Mouse (Mus musculus) MEL (cell line): ENCODE data around the gene Tmem50a. TPM values are rescaled to one million over a fixed set of nuclear protein-coding genes. Genes with fewer than 3 reads are reported as not detected.

Experiments
- DNase-seq: peaks from one replicate; pipeline ENCODE4 v3.0.0; 2011; ENCODE audit warnings: low read depth, low spot score
- H3K27ac ChIP-seq: 2 replicates; pipeline ENCODE4 v1.5.1; 2012; ENCODE audit warnings: low read depth, mild to moderate bottlenecking, control low read depth, low read length, moderate library complexity; ENCODE audit not compliant: control insufficient read depth
- H3K27me3 ChIP-seq, 2 experiments: fragments of 150-350 bp in 1 of 2; sonication (generic) in 1 of 2; 2 replicates each; pipeline ENCODE4 v1.6.1; 2012; ENCODE audit warnings: low read length in 2 of 2, mild to moderate bottlenecking in 2 of 2, improper control_type of control experiment in 1 of 2, moderate library complexity in 1 of 2; ENCODE audit not compliant: insufficient read depth in 2 of 2, control insufficient read depth in 1 of 2
- H3K36me3 ChIP-seq, 2 experiments: 2 replicates each; pipeline ENCODE4 v1.6.1; 2012 to 2014; ENCODE audit warnings: low read length in 2 of 2, improper control_type of control experiment in 1 of 2, inconsistent platforms in 1 of 2, mild to moderate bottlenecking in 1 of 2; ENCODE audit not compliant: insufficient read depth in 2 of 2, control insufficient read depth in 1 of 2
- H3K4me1 ChIP-seq, 2 experiments: fragments of 150-350 bp in 1 of 2; sonication (generic) in 1 of 2; 2 replicates each; pipeline ENCODE4 v1.6.1; 2012; ENCODE audit warnings: low read length in 2 of 2, improper control_type of control experiment in 1 of 2, mild to moderate bottlenecking in 1 of 2; ENCODE audit not compliant: insufficient read depth in 2 of 2, control insufficient read depth in 1 of 2
- H3K4me3 ChIP-seq, 2 experiments: fragments of 150-350 bp in 1 of 2; sonication (generic) in 1 of 2; 2 replicates each; pipeline ENCODE4 v1.5.1; 2012; ENCODE audit warnings: low read depth in 2 of 2, low read length in 2 of 2, mild to moderate bottlenecking in 2 of 2, moderate library complexity in 2 of 2, control low read depth in 1 of 2, improper control_type of control experiment in 1 of 2; ENCODE audit not compliant: control insufficient read depth in 1 of 2, insufficient read depth in 1 of 2
- H3K79me2 ChIP-seq: 2 replicates; pipeline ENCODE4 v1.6.1; 2012; ENCODE audit warnings: mild to moderate bottlenecking, low read length, moderate library complexity; ENCODE audit not compliant: control insufficient read depth, poor library complexity, insufficient read depth
- H3K9ac ChIP-seq: 2 replicates; pipeline ENCODE4 v1.6.1; 2012; ENCODE audit warnings: low read depth, mild to moderate bottlenecking, control low read depth, low read length, moderate library complexity; ENCODE audit not compliant: control insufficient read depth, poor library complexity, severe bottlenecking
- H3K9me3 ChIP-seq: fragments of 150-350 bp; sonication (generic); replicated peaks from 2 replicates; pipeline ENCODE4 v1.6.1; 2012; ENCODE audit warnings: mild to moderate bottlenecking, low read length, improper control_type of control experiment, moderate library complexity; ENCODE audit not compliant: insufficient read depth
- CHD1 ChIP-seq: IDR thresholded peaks from 2 replicates; pipeline ENCODE4 v1.6.1; 2012; ENCODE audit warnings: low read depth, mild to moderate bottlenecking, inconsistent platforms, low read length, improper control_type of control experiment
- CHD2 ChIP-seq: IDR thresholded peaks from 2 replicates; pipeline ENCODE4 v1.6.1; 2011; ENCODE audit warnings: low read length, improper control_type of control experiment
- E2F4 ChIP-seq: IDR thresholded peaks from 2 replicates; pipeline ENCODE4 v1.6.1; 2011; ENCODE audit warnings: low read depth, low read length, improper control_type of control experiment, borderline replicate concordance
- ELF1 ChIP-seq: IDR thresholded peaks from 2 replicates; pipeline ENCODE4 v1.6.1; 2014; ENCODE audit warnings: low read depth, mild to moderate bottlenecking, inconsistent platforms, low read length, improper control_type of control experiment, moderate library complexity
- EP300 ChIP-seq, 2 experiments: IDR thresholded peaks; 2 replicates each; pipeline ENCODE4 v1.6.1; 2011; ENCODE audit warnings: improper control_type of control experiment in 2 of 2, low read length in 2 of 2, low read depth in 1 of 2, mild to moderate bottlenecking in 1 of 2
- ETS1 ChIP-seq: IDR thresholded peaks from 2 replicates; pipeline ENCODE4 v1.6.1; 2012; ENCODE audit warnings: low read depth, mild to moderate bottlenecking, inconsistent platforms, low read length, improper control_type of control experiment, moderate library complexity
- GABPA ChIP-seq: IDR thresholded peaks from 2 replicates; pipeline ENCODE4 v1.6.1; 2012; ENCODE audit warnings: low read depth, mild to moderate bottlenecking, inconsistent platforms, low read length, improper control_type of control experiment, moderate library complexity
- GATA1 ChIP-seq: IDR thresholded peaks from 2 replicates; pipeline ENCODE4 v1.6.1; 2011; ENCODE audit warnings: low read depth, low read length, improper control_type of control experiment
- HCFC1 ChIP-seq: IDR thresholded peaks from 2 replicates; pipeline ENCODE4 v1.6.1; 2012; ENCODE audit warnings: low read depth, mild to moderate bottlenecking, inconsistent platforms, low read length, improper control_type of control experiment, moderate library complexity
- KAT2A ChIP-seq: conservative IDR thresholded peaks from 2 replicates; pipeline ENCODE4 v1.6.1; 2012; ENCODE audit warnings: low read depth, low read length, improper control_type of control experiment, inconsistent platforms
- MAFK ChIP-seq: IDR thresholded peaks from 2 replicates; pipeline ENCODE4 v1.6.1; 2011; ENCODE audit warnings: low read depth, mild to moderate bottlenecking, low read length, improper control_type of control experiment, borderline replicate concordance
- MEF2A ChIP-seq: IDR thresholded peaks from 2 replicates; pipeline ENCODE4 v1.6.1; 2014; ENCODE audit warnings: low read depth, mild to moderate bottlenecking, inconsistent platforms, low read length, improper control_type of control experiment; ENCODE audit not compliant: poor library complexity, insufficient replicate concordance, severe bottlenecking; ENCODE audit errors: extremely low read depth
- MXI1 ChIP-seq: IDR thresholded peaks from 2 replicates; pipeline ENCODE4 v1.6.1; 2011; ENCODE audit warnings: mild to moderate bottlenecking, low read depth, low read length, improper control_type of control experiment
- MYC ChIP-seq: IDR thresholded peaks from 2 replicates; pipeline ENCODE4 v1.6.1; 2011; ENCODE audit warnings: low read depth, mild to moderate bottlenecking, low read length, improper control_type of control experiment, moderate library complexity
- NELFE ChIP-seq: IDR thresholded peaks from 2 replicates; pipeline ENCODE4 v1.6.1; 2011; ENCODE audit warnings: low read depth, low read length, improper control_type of control experiment
- NRF1 ChIP-seq: IDR thresholded peaks from 2 replicates; pipeline ENCODE4 v1.6.1; 2014; ENCODE audit warnings: low read depth, mild to moderate bottlenecking, inconsistent platforms, low read length, improper control_type of control experiment, moderate library complexity; ENCODE audit not compliant: poor library complexity, insufficient read depth, severe bottlenecking
- POLR2A ChIP-seq, 2 experiments: IDR thresholded peaks; 2 replicates each; pipeline ENCODE4 v1.6.1; 2011 to 2012; ENCODE audit warnings: low read length in 2 of 2, mild to moderate bottlenecking in 2 of 2, control low read depth in 1 of 2, improper control_type of control experiment in 1 of 2, low read depth in 1 of 2, moderate library complexity in 1 of 2; ENCODE audit not compliant: control insufficient read depth in 1 of 2, insufficient read depth in 1 of 2, poor library complexity in 1 of 2
- POLR2AphosphoS5 ChIP-seq: IDR thresholded peaks from 2 replicates; pipeline ENCODE4 v1.6.1; 2012; ENCODE audit warnings: low read depth, borderline replicate concordance, mild to moderate bottlenecking, inconsistent platforms, low read length, moderate library complexity, mixed read lengths
- RCOR1 ChIP-seq: IDR thresholded peaks from 2 replicates; pipeline ENCODE4 v1.6.1; 2012; ENCODE audit warnings: low read depth, mild to moderate bottlenecking, inconsistent platforms, low read length, improper control_type of control experiment
- SIN3A ChIP-seq: IDR thresholded peaks from 2 replicates; pipeline ENCODE4 v1.6.1; 2012; ENCODE audit warnings: low read length, improper control_type of control experiment, inconsistent platforms
- TBP ChIP-seq: IDR thresholded peaks from 2 replicates; pipeline ENCODE4 v1.8.0; 2011; ENCODE audit warnings: low read depth, low read length, improper control_type of control experiment
- UBTF ChIP-seq: IDR thresholded peaks from 2 replicates; pipeline ENCODE4 v1.6.1; 2012; ENCODE audit warnings: low read depth, mild to moderate bottlenecking, inconsistent platforms, low read length, improper control_type of control experiment, moderate library complexity, borderline replicate concordance; ENCODE audit not compliant: insufficient read depth
- USF1 ChIP-seq: IDR thresholded peaks from 2 replicates; pipeline ENCODE4 v1.6.1; 2014; ENCODE audit warnings: low read depth, mild to moderate bottlenecking, inconsistent platforms, low read length, improper control_type of control experiment, moderate library complexity
- ZC3H11A ChIP-seq: IDR thresholded peaks from 2 replicates; pipeline ENCODE4 v1.6.1; 2012; ENCODE audit warnings: low read depth, mild to moderate bottlenecking, inconsistent platforms, low read length, improper control_type of control experiment
- ZKSCAN1 ChIP-seq: IDR thresholded peaks from 2 replicates; pipeline ENCODE4 v1.6.1; 2012; ENCODE audit warnings: low read depth, mild to moderate bottlenecking, inconsistent platforms, low read length, improper control_type of control experiment, moderate library complexity
- ZMIZ1 ChIP-seq: IDR thresholded peaks from 2 replicates; pipeline ENCODE4 v1.6.1; 2012; ENCODE audit warnings: low read depth, mild to moderate bottlenecking, inconsistent platforms, low read length, improper control_type of control experiment, moderate library complexity
- ZNF384 ChIP-seq: IDR thresholded peaks from 2 replicates; pipeline ENCODE4 v1.6.1; 2012; ENCODE audit warnings: low read depth, mild to moderate bottlenecking, inconsistent platforms, low read length, improper control_type of control experiment
- polyA plus RNA-seq, 2 experiments: library from polyadenylated mRNA; stranded (reverse) in 1 of 2; unstranded in 1 of 2; fragments of >175 nt in 1 of 2; fragments of >200 nt in 1 of 2; gene quantifications; 2 replicates each; pipeline versions ENCODE4 v1.2.1 to v1.2.4; 2012; ENCODE audit warnings: low replicate concordance in 2 of 2, low read depth in 1 of 2; ENCODE audit not compliant: insufficient read length in 2 of 2, insufficient read depth in 1 of 2, missing spikeins in 1 of 2
- total RNA-seq: library from RNA; depleted of rRNA; stranded (reverse); fragments of 300-350 nt; gene quantifications from 2 replicates; pipeline ENCODE4 v1.2.3, GENCODE M21; 2012

Gene Tmem50a
- total and polyA plus RNA-seq, 3 experiments, result 58.5 to 115 TPM; not detected in 1

DNA sequence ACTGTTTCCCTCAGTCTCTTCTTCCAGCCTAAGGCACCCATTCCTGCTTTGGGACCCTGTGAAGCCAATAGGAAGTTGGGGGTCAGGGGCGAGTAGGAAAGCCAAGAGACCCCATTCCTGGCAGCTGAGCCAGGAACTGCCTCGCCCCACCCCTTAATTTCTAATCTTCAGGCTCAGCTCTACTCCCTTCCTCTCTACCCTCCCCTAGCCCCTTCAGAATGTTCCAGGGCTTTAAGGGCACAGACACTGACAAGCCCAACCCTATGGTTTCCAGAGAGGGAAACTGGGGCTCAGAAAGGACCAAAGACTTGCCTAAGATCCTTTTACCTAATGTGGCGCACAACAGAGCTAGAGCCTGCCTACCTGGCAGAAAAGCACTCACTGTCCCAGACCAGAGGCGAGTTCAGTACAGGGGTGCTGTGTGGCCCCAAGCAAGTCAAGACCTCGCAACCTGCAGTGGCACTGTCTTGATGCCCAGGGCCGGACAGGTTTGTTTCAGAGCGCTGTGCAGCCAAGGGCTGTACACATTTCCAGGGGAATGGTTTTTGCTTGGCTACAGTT, 44.9 kb downstream of the Tmem50a start:
- Histone ChIP-seq H3K27me3 (no peaks in the 10 kb centered on the region), H3K4me1 (peaks cover 23 to 32% of the 10 kb centered on the region in 2 experiments), H3K9me3 (no peaks in the 10 kb centered on the region), H3K79me2 (no peaks in the 10 kb centered on the region; the same call in 1 of the 2 replicates), H3K9ac (peak overlapping the region; percentile 58), H3K27ac (peak overlapping the region; percentile 85), H3K36me3 (peaks cover 0 to 30% of the 10 kb centered on the region in 2 experiments; a peak in 2 of 4 replicates), H3K4me3 (peak overlapping the region; percentile 45 to 47)
- DNase-seq, result peak; percentile 70
- TF ChIP-seq MYC (no peak), ZC3H11A (no peak), TBP (no peak), UBTF (no peak), POLR2A (IDR thresholded peaks at IDR 0.05; ENCODE audit: control insufficient read depth in 1 of 2, insufficient read depth in 1 of 2, low read depth in 1 of 2, low read length in 2 of 2, poor library complexity in 1 of 2) (no peak), ETS1 (no peak), POLR2AphosphoS5 (no peak), ZMIZ1 (peak; percentile 13; the same call in 1 of the 2 replicates), MAFK (no peak; the same call in 1 of the 2 replicates), CHD1 (no peak), NELFE (peak; percentile 2; the same call in 1 of the 2 replicates), MXI1 (no peak), SIN3A (0 out of 2 replicates have a peak, but pooled peaks have one; percentile 15), E2F4 (no peak), EP300 (IDR thresholded peaks at IDR 0.05; ENCODE audit: low read depth in 1 of 2, low read length in 2 of 2) (no peak; a peak in 1 of 4 replicates), ELF1 (0 out of 2 replicates have a peak, but pooled peaks have one; percentile 7), GABPA (no peak), ZNF384 (no peak)

DNA sequence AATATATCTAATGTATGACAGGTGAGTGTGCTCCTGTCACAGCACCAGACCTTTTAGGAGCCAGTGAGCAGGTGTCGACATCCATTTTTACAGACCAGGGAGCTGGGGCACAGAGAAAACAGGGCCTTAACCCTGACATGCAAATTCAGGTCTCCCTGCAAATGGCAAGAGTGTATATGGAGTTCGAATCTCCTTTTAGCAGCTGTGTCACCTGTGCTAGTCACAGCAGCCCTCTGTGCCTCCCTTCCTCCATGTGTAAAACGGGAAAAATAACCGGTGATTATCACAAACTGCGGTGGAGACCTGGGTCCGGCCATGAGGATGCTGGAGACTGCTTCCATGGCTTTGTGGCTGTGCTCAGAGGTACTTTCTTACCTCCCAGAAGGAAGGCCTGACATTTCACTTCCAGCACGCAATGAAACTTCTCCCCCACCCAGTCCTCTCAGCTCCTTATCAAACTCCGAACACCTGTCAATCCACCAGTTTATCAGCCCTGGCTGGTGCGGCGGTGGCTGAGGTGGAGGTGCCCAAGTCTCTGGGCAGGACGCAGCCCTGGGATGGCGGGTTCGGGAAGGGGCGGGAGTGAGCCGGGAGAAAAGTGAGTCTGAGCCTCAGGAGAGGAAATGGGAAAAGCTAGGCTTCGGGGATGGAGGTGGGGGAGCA, 45.6 kb downstream of the Tmem50a start:
- Histone ChIP-seq H3K4me3 (peak overlapping the region; percentile 45 to 47), H3K9ac (peak overlapping the region; percentile 58), H3K36me3 (peaks cover 0 to 31% of the 10 kb centered on the region in 2 experiments; a peak in 2 of 4 replicates), H3K79me2 (no peaks in the 10 kb centered on the region; the same call in 1 of the 2 replicates), H3K27ac (peak overlapping the region; percentile 85), H3K27me3 (no peaks in the 10 kb centered on the region), H3K4me1 (peaks cover 23 to 36% of the 10 kb centered on the region in 2 experiments), H3K9me3 (no peaks in the 10 kb centered on the region)
- peak; percentile 89 for DNase-seq
- TF ChIP-seq CHD2 (peak; percentile 52; the same call in 1 of the 2 replicates), ZC3H11A (no peak), UBTF (no peak), RCOR1 (peak; percentile 81), GABPA (no peak), KAT2A (no peak), MAFK (no peak), MEF2A (no peak), GATA1 (peak; percentile 93), ZMIZ1 (0 out of 2 replicates have a peak, but pooled peaks have one; percentile 25), ZKSCAN1 (no peak), SIN3A (peak; percentile 75), HCFC1 (peak; percentile 40), ZNF384 (no peak; the same call in 1 of the 2 replicates), USF1 (no peak), EP300 (IDR thresholded peaks at IDR 0.05; ENCODE audit: low read depth in 1 of 2, low read length in 2 of 2) (peak; percentile 90 to 96), NELFE (no peak; the same call in none of the 2 replicates), NRF1 (no peak)
